Mouse (Mus musculus): ENCODE data around the gene Arid5a.

Arid5a gene

GRCm38 (mm10) chr1:36307495-36308280 is at the start of gene Arid5a:
Gene Arid5a, plus strand, starts transcription at chr1:36307733.
- in situ Hi-C loops (cut with MseI, MboI) = no loop called here

- in situ Hi-C loops (cut with MseI, MboI) = no loop called here
Measured at GRCm38 (mm10) chr1:36258631-36259030, 48.9 kb upstream of the Arid5a start.

GRCm38 (mm10) chr1:36259281-36259680 is 48.3 kb upstream of the Arid5a start:
- in situ Hi-C loops (cut with MseI, MboI) = no loop called here

GRCm38 (mm10) chr1:36260418-36260817 is 47.1 kb upstream of the Arid5a start:
- in situ Hi-C loops (cut with MseI, MboI) = no loop called here

- in situ Hi-C loops (cut with MseI, MboI) = no loop called here
Measured at GRCm38 (mm10) chr1:36261708-36262504, 45.6 kb upstream of the Arid5a start.

GRCm38 (mm10) chr1:36263833-36264488 is 43.6 kb upstream of the Arid5a start:
- in situ Hi-C loops (cut with MseI, MboI) = no loop called here

GRCm38 (mm10) chr1:36266293-36266692 is 41.2 kb upstream of the Arid5a start:
- in situ Hi-C loops (cut with MseI, MboI) = no loop called here

- in situ Hi-C loops (cut with MseI, MboI) = no loop called here
Measured at GRCm38 (mm10) chr1:36267595-36267994, 39.9 kb upstream of the Arid5a start.

- in situ Hi-C loops (cut with MseI, MboI) = no loop called here
Measured at GRCm38 (mm10) chr1:36269121-36269795, 38.3 kb upstream of the Arid5a start.

GRCm38 (mm10) chr1:36270666-36271065 is 36.9 kb upstream of the Arid5a start:
- in situ Hi-C loops (cut with MseI, MboI) = no loop called here

GRCm38 (mm10) chr1:36271516-36272230 is 35.9 kb upstream of the Arid5a start:
- in situ Hi-C loops (cut with MseI, MboI) = no loop called here

- in situ Hi-C loops (cut with MseI, MboI) = no loop called here
Measured at GRCm38 (mm10) chr1:36272546-36272945, 35.0 kb upstream of the Arid5a start.

GRCm38 (mm10) chr1:36273288-36273687 is 34.2 kb upstream of the Arid5a start:
- in situ Hi-C loops (cut with MseI, MboI) = no loop called here

GRCm38 (mm10) chr1:36274455-36274854 is 33.1 kb upstream of the Arid5a start, which contains the start of gene Neurl3:
Gene Neurl3, minus strand, starts transcription at chr1:36274679.
- in situ Hi-C loops (cut with MseI, MboI) = no loop called here

GRCm38 (mm10) chr1:36275635-36276389 is 31.7 kb upstream of the Arid5a start:
- in situ Hi-C loops (cut with MseI, MboI) = no loop called here

GRCm38 (mm10) chr1:36277267-36278060 is 30.1 kb upstream of the Arid5a start:
- in situ Hi-C loops (cut with MseI, MboI) = no loop called here

GRCm38 (mm10) chr1:36279202-36279601 is 28.3 kb upstream of the Arid5a start:
- in situ Hi-C loops (cut with MseI, MboI) = no loop called here

- in situ Hi-C loops (cut with MseI, MboI) = no loop called here
Measured at GRCm38 (mm10) chr1:36280938-36281337, 26.6 kb upstream of the Arid5a start.

GRCm38 (mm10) chr1:36281849-36282248 is 25.7 kb upstream of the Arid5a start:
- in situ Hi-C loops (cut with MseI, MboI) = no loop called here

Measured in mouse trophoblast stem cell (cell line).